Mouse (Mus musculus) C2C12 (cell line): ENCODE measurements around the gene Lpcat1. TPM values are rescaled to one million over a fixed set of nuclear protein-coding genes. Genes with fewer than 3 reads are reported as not detected.

Experiments used
- H3K27me3 ChIP-seq: one replicate; pipeline ENCODE4 v1.6.1; 2011; ENCODE audit not compliant: control insufficient read depth, insufficient read depth, insufficient read length
- H3K36me3 ChIP-seq: one replicate; pipeline ENCODE4 v1.6.1; 2011; ENCODE audit not compliant: control insufficient read depth, insufficient read depth
- H3K4me3 ChIP-seq: one replicate; pipeline ENCODE4 v1.5.1; 2011; ENCODE audit warnings: mild to moderate bottlenecking, control low read depth; ENCODE audit not compliant: poor library complexity, insufficient read depth, severe bottlenecking
- H3K79me2 ChIP-seq: one replicate; pipeline ENCODE4 v1.6.1; 2011; ENCODE audit not compliant: control insufficient read depth, insufficient read depth
- H3K79me3 ChIP-seq: one replicate; pipeline ENCODE4 v1.6.1; 2011; ENCODE audit warnings: low read depth, control low read depth
- H3ac ChIP-seq: one replicate; pipeline ENCODE3; 2011; ENCODE audit warnings: low read depth; ENCODE audit not compliant: control insufficient read depth, insufficient read length
- CEBPB ChIP-seq: IDR thresholded peaks from one replicate; pipeline ENCODE4 v1.6.1; 2011; ENCODE audit warnings: low read depth, mild to moderate bottlenecking, control low read depth, moderate library complexity
- CTCF ChIP-seq: IDR thresholded peaks from one replicate; pipeline ENCODE4 v1.5.1; 2011; ENCODE audit not compliant: control insufficient read depth, insufficient read depth, insufficient read length
- FOSL1 ChIP-seq: IDR thresholded peaks from one replicate; pipeline ENCODE4 v1.8.0; 2011; ENCODE audit warnings: mild to moderate bottlenecking, low read length; ENCODE audit not compliant: poor library complexity, insufficient read depth, severe bottlenecking
- MAX ChIP-seq: IDR thresholded peaks from one replicate; pipeline ENCODE4 v1.6.1; 2011; ENCODE audit warnings: mild to moderate bottlenecking, control low read depth
- MYOD1 ChIP-seq: IDR thresholded peaks from one replicate; pipeline ENCODE4 v1.6.1; 2011; ENCODE audit warnings: low read depth; ENCODE audit not compliant: control insufficient read depth, insufficient read length
- MYOG ChIP-seq: IDR thresholded peaks from one replicate; pipeline ENCODE4 v1.6.1; 2011; ENCODE audit not compliant: control insufficient read depth, insufficient read length; ENCODE audit errors: extremely low read depth
- USF1 ChIP-seq: IDR thresholded peaks from one replicate; pipeline ENCODE4 v1.6.1; 2011; ENCODE audit warnings: low read depth, mild to moderate bottlenecking, control low read depth, moderate library complexity
- polyA plus RNA-seq: library from polyadenylated mRNA; unstranded; fragments of >200 nt; fragmentation: generic; extraction: Trizol; gene quantifications from one replicate; pipeline ENCODE4 v1.2.1, GENCODE M21; 2012; ENCODE audit warnings: missing spikeins

Lpcat1 gene
- polyA plus RNA-seq, 1 experiment: 22.5 TPM

DNA sequence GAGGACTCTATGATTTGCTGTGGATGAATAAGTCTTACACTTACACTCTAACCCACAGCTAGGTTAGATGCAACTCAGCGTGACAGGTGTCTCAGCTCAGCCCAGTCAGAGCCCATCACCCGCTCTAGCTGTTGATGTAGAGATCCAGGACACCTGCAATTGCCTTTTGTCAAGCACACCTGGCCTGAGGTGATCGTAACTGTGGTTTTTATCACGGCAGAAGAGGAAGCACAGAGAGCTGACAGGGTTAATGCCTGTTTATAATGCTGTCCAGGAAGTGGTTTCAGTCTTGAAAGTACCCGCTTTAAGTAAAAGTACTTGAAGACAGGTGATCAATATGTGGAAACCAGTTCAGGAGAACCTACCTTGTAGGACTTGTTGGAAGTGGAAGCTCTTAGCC, 32.3 kb upstream of the Lpcat1 start:
- peaks cover 4% of the 10 kb centered on the region for H3K27me3 ChIP-seq
- no peaks in the 10 kb centered on the region for H3K79me2 ChIP-seq
- TF ChIP-seq FOSL1 (no peak), MAX (no peak), USF1 (no peak), MYOG (no peak), CEBPB (no peak), MYOD1 (no peak), CTCF (no peak)
- H3K4me3 ChIP-seq: no peak overlapping the region
- H3ac ChIP-seq: no peak overlapping the region
- no peaks in the 10 kb centered on the region for H3K36me3 ChIP-seq
- no peaks in the 10 kb centered on the region for H3K79me3 ChIP-seq

DNA sequence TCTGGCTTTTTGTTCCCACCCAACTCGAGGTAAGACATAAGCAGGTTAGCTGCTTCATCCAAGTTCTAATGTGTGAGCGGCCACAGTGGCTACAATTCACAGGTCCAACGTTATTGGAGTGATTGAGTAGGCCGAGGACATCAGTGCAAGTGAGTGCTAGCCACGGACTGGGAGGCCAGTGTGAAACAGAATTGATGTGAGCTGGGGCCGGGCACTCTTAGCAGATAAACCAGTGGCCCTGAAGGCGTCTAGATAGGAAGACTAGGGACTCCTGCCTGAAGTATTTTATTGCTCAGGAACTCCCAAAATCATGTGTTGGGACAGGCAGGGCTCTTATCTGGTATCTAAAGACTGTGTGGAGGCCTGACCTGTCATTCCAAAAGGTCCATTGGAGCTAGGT, 31.3 kb upstream of the Lpcat1 start:
- Histone ChIP-seq H3K27me3 (peaks cover 4% of the 10 kb centered on the region), H3K79me3 (no peaks in the 10 kb centered on the region), H3K79me2 (no peaks in the 10 kb centered on the region), H3ac (no peak overlapping the region), H3K36me3 (no peaks in the 10 kb centered on the region), H3K4me3 (no peak overlapping the region)
- TF ChIP-seq MYOG (no peak), MYOD1 (no peak), CTCF (no peak), MAX (no peak), USF1 (no peak), CEBPB (no peak), FOSL1 (no peak)

DNA sequence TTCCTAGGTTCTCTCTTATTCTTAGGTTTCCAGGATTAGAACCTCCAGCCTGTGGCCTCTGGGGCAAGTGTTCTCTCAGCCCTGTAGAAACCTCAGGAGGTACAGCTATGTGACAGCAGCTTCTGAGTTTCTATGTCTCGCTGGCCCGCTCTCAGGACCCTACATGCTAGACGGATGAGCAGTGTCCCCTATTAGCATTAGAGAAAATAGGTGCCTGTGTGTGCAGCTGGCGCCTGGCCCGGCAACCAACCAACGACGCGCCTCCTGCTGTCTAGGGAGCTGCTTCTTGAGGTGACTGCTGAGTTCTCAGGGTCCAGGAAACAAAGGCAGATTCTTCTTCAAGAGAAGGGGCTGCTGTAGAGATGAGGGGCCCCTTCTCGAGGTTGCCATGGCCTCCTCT, 27.9 kb upstream of the Lpcat1 start:
- no peak for TF ChIP-seq CEBPB
- TF ChIP-seq MYOD1: no peak
- no peak for TF ChIP-seq FOSL1
- TF ChIP-seq USF1: no peak
- no peak for TF ChIP-seq MYOG

DNA sequence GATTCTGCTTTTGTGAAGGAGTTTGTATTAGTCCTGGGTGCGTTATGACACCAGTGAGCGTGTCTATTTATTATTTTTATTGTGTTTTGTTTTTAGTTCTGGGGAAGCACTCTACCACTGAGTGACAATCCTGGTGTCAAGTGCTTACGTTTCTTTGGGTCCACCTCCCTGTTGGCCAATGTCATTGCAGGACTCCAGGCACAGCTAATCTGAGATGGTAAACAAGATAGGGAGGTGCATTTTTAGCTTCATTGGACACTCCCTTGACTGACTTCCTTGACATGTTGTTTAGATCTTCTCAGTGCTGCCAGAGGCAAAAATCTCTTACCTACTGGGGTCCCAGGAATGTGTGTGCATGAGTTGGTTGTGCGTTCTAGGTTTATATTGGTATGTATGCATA, 26.0 kb upstream of the Lpcat1 start:
- Histone ChIP-seq H3K36me3 (no peaks in the 10 kb centered on the region), H3K4me3 (no peak overlapping the region), H3K79me3 (no peaks in the 10 kb centered on the region), H3K79me2 (no peaks in the 10 kb centered on the region), H3K27me3 (no peaks in the 10 kb centered on the region), H3ac (no peak overlapping the region)
- TF ChIP-seq MYOD1 (no peak), MYOG (no peak)

More for the DNA sequence above, 27.9 kb upstream of the Lpcat1 start:
- H3K79me3 ChIP-seq: no peaks in the 10 kb centered on the region
- H3K27me3 ChIP-seq: no peaks in the 10 kb centered on the region
- H3ac ChIP-seq: no peak overlapping the region
- H3K4me3 ChIP-seq: no peak overlapping the region
- no peaks in the 10 kb centered on the region for H3K79me2 ChIP-seq
- H3K36me3 ChIP-seq: no peaks in the 10 kb centered on the region

DNA sequence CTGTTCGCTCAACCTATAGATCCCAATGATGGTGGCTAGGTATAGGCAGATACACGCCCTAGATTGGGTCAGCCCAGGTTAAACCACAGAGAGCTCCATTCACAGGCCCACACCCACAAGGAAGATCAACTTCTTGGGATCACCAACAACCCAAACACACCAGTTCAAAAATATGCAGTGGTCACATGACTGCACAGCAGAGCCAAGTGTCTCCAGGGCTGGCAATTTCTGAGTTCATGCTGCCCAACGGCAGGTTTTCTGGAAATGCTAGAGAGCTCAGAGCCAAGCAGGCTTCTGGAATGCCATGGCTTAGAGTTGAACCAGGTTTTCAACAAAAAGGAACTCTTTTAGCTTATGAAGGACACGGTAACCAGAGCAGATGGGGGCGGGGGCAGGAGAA, 25.3 kb upstream of the Lpcat1 start:
- Histone ChIP-seq H3K27me3 (no peaks in the 10 kb centered on the region), H3K36me3 (no peaks in the 10 kb centered on the region), H3K4me3 (no peak overlapping the region), H3ac (no peak overlapping the region), H3K79me2 (no peaks in the 10 kb centered on the region), H3K79me3 (no peaks in the 10 kb centered on the region)
- TF ChIP-seq MYOD1 (no peak), USF1 (peak; percentile 42), MYOG (no peak)

DNA sequence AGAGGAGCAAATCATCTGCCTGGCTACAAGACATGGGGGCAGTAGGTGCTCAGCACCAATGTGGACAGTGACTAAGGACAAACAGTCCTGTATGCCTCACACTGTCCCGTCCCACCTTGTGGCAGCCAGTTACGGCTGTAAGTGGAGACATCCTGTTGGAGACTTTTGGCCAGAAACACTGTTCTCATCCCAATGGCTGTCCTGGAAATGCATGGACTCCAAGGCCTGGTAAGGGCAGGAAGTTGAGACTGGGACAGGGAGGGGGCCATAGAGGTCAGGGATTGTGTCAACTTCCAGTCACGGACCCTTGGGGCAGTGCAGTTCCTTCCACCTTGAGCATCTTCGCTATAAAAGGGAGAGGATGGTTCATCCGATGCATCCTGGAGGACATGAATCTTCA, 24.6 kb upstream of the Lpcat1 start:
- Histone ChIP-seq H3K27me3 (no peaks in the 10 kb centered on the region), H3K4me3 (no peak overlapping the region)
- no peak for TF ChIP-seq CEBPB
- TF ChIP-seq MYOD1: no peak
- TF ChIP-seq CTCF: no peak
- no peak for TF ChIP-seq USF1
- no peak for TF ChIP-seq FOSL1
- no peak for TF ChIP-seq MYOG
- no peak for TF ChIP-seq MAX

More for the DNA sequence above, 24.6 kb upstream of the Lpcat1 start:
- Histone ChIP-seq H3ac (no peak overlapping the region), H3K36me3 (no peaks in the 10 kb centered on the region), H3K79me3 (no peaks in the 10 kb centered on the region), H3K79me2 (no peaks in the 10 kb centered on the region)
